Mouse (Mus musculus) kidney, embryonic 14.5 days (tissue): ENCODE results near the gene Arf4. TPM values are rescaled to one million over a fixed set of nuclear protein-coding genes. Genes with fewer than 3 reads are reported as not detected.
"Not testable (repeated sequence)": the region's sequence is repeated elsewhere in the genome, so short reads cannot be mapped to it uniquely, and the experiment has no call there.

ENCODE experiments used
- ATAC-seq: fragments of 200-750 bp; cut with Nextera tagmentation; 2 replicates; pipeline ENCODE4 v1.8.0; 2017; ENCODE audit warnings: moderate number of reproducible peaks, mild to moderate bottlenecking, moderate TSS enrichment, moderate library complexity; ENCODE audit not compliant: low FRiP score, low TSS enrichment
- H3K27ac ChIP-seq: fragments of 300-500 bp; sonication (generic); 2 replicates; pipeline ENCODE4 v1.5.1; 2014; ENCODE audit warnings: low read depth, mild to moderate bottlenecking, low read length, moderate library complexity, mixed read lengths
- H3K27me3 ChIP-seq: fragments of 300-500 bp; sonication (generic); 2 replicates; pipeline ENCODE4 v1.6.1; 2014; ENCODE audit warnings: mild to moderate bottlenecking, low read length; ENCODE audit not compliant: control insufficient read depth, insufficient read depth
- H3K36me3 ChIP-seq: fragments of 300-500 bp; sonication (generic); 2 replicates; pipeline ENCODE4 v1.6.1; 2014; ENCODE audit warnings: low read length, mixed read lengths; ENCODE audit not compliant: control insufficient read depth, insufficient read depth
- H3K4me1 ChIP-seq: fragments of 300-500 bp; sonication (generic); 2 replicates; pipeline ENCODE4 v1.6.1; 2014; ENCODE audit warnings: low read length, mixed read lengths; ENCODE audit not compliant: control insufficient read depth, insufficient read depth
- H3K4me2 ChIP-seq: fragments of 300-500 bp; sonication (generic); replicated peaks from 2 replicates; pipeline ENCODE4 v1.6.1; 2014; ENCODE audit warnings: low read depth, mild to moderate bottlenecking, low read length
- H3K4me3 ChIP-seq: fragments of 300-500 bp; sonication (generic); 2 replicates; pipeline ENCODE4 v1.5.1; 2014; ENCODE audit warnings: mild to moderate bottlenecking, low read length
- H3K9ac ChIP-seq: fragments of 300-500 bp; sonication (generic); 2 replicates; pipeline ENCODE4 v1.6.1; 2014; ENCODE audit warnings: low read depth, mild to moderate bottlenecking, low read length, moderate library complexity
- H3K9me3 ChIP-seq: fragments of 300-500 bp; sonication (generic); 2 replicates; pipeline ENCODE4 v1.6.1; 2016; ENCODE audit warnings: low read length; ENCODE audit not compliant: control insufficient read depth
- WGBS: fragments of 180-500 bp; shearing (Covaris S2); extraction: QIAGEN DNeasy Blood & Tissue Kit; methylation state at CpG from one replicate; pipeline ENCODE4 v1.1.7; 2014; 5-methylcytosine and 5-hydroxymethylcytosine counted together
- microRNA-seq: library from miRNA; unstranded; fragments of <30 nt; microRNA quantifications from one replicate; pipeline ENCODE4, GENCODE M21; 2016
- polyA plus RNA-seq: library from polyadenylated mRNA; unstranded; fragments of >200 nt; fragmentation: Nextera tagmentation; extraction: Ambion mirVana; gene quantifications from 2 replicates; pipeline ENCODE4 v1.2.1, GENCODE M21; 2014

Gene Arf4
- polyA plus RNA-seq, 1 experiment from 2014 or later, result 626 TPM

- WGBS, result 82% methylated on average over 5 of the region's 5 CpGs
- not testable (repeated sequence) for H3K4me2 ChIP-seq, H3K27ac ChIP-seq, H3K9me3 ChIP-seq, H3K4me1 ChIP-seq, ATAC-seq, H3K36me3 ChIP-seq, H3K9ac ChIP-seq, H3K27me3 ChIP-seq, H3K4me3 ChIP-seq
These were observed 67.4 kb downstream of the Arf4 start for GRCm38 (mm10) chr14:26705246-26705645.

Small RNA genes lying within 50 kb of the gene (microRNA-seq; reads per million reads assigned to microRNA genes)
- not detected for gene Mir7672

Other genes with a start within 250 kb of the Arf4 start
- gene Slmap, start 103.1 kb upstream of the Arf4 start, polyA plus RNA-seq, result 19.5 and 26.8 TPM in 2 replicates
- 41.8 and 46.3 TPM in 2 replicates for gene Dennd6a, start 64.2 kb upstream of the Arf4 start, polyA plus RNA-seq
- gene Pde12, start 31.8 kb downstream of the Arf4 start, polyA plus RNA-seq, result 11.3 and 12.5 TPM in 2 replicates
- 0.01 and 0.06 TPM in 2 replicates for gene Dnah12, start 55.2 kb downstream of the Arf4 start, polyA plus RNA-seq